Mouse (Mus musculus) cerebellum, adult (tissue): ENCODE data around the gene Hoxa6.

Experiments used
- ATAC-seq: cut with Nextera tagmentation; 2 replicates; pipeline ENCODE4 v1.9.2; 2017; ENCODE audit warnings: mild to moderate bottlenecking, moderate library complexity, mixed read lengths; ENCODE audit not compliant: insufficient number of reproducible peaks, low FRiP score, low TSS enrichment

The Hoxa6 gene

GRCm38 (mm10) chr6:52216691-52217458 is 8.4 kb upstream of the Hoxa6 start:
- no peak for ATAC-seq

- no peak for ATAC-seq
Measured at GRCm38 (mm10) chr6:52215771-52216535, 7.4 kb upstream of the Hoxa6 start.

- ATAC-seq, result no peak
Measured at GRCm38 (mm10) chr6:52215070-52215469, 6.5 kb upstream of the Hoxa6 start.

- ATAC-seq, result no peak
Measured at GRCm38 (mm10) chr6:52214271-52214670, 5.7 kb upstream of the Hoxa6 start.

- ATAC-seq, result no peak
Measured at GRCm38 (mm10) chr6:52213119-52213986, 4.8 kb upstream of the Hoxa6 start, which contains the start of the genes Hoxa3 and Gm28308. Hoxa3 (minus strand) TSS chr6:52213336. Gm28308 (minus strand) TSS chr6:52213339.

GRCm38 (mm10) chr6:52212556-52213118 is 4.1 kb upstream of the Hoxa6 start:
- ATAC-seq, result no peak

GRCm38 (mm10) chr6:52211961-52212360 is 3.4 kb upstream of the Hoxa6 start:
- no peak for ATAC-seq

GRCm38 (mm10) chr6:52211170-52211935 is 2.8 kb upstream of the Hoxa6 start:
- no peak for ATAC-seq

- ATAC-seq, result no peak
Measured at GRCm38 (mm10) chr6:52209685-52210046, 1.1 kb upstream of the Hoxa6 start.

- ATAC-seq, result no peak
Measured at GRCm38 (mm10) chr6:52208868-52209684, 554 bp upstream of the Hoxa6 start.

- no peak for ATAC-seq
Measured at GRCm38 (mm10) chr6:52207684-52207976, 892 bp downstream of the Hoxa6 start.

GRCm38 (mm10) chr6:52206882-52207683 is 1.4 kb downstream of the Hoxa6 start:
- ATAC-seq, result no peak

- no peak for ATAC-seq
Measured at GRCm38 (mm10) chr6:52205638-52206621, 2.6 kb downstream of the Hoxa6 start.

GRCm38 (mm10) chr6:52205221-52205620 is 3.3 kb downstream of the Hoxa6 start:
- ATAC-seq, result no peak

- ATAC-seq, result no peak
Measured at GRCm38 (mm10) chr6:52204050-52204752, 4.3 kb downstream of the Hoxa6 start, which contains the start of gene Hoxa5. Hoxa5 (minus strand) TSS chr6:52204587.

- no peak for ATAC-seq
Measured at GRCm38 (mm10) chr6:52203371-52204049, 5.0 kb downstream of the Hoxa6 start.
